Mouse (Mus musculus) stomach, embryonic 15.5 days (tissue): Measurements from ENCODE around the gene Ahdc1. TPM values are rescaled to one million over a fixed set of nuclear protein-coding genes. Genes with fewer than 3 reads are reported as not detected.
"Not testable (repeated sequence)": the region's sequence is repeated elsewhere in the genome, so short reads cannot be mapped to it uniquely, and the experiment has no call there.

Source experiments
- ATAC-seq: fragments of 200-750 bp; cut with Nextera tagmentation; 2 replicates; pipeline ENCODE4 v1.8.0; 2017; ENCODE audit warnings: low read depth, moderate number of reproducible peaks, moderate TSS enrichment; ENCODE audit not compliant: insufficient read depth, low FRiP score
- H3K27ac ChIP-seq: fragments of 300-500 bp; sonication (generic); 2 replicates; pipeline ENCODE4 v1.5.1; 2015; ENCODE audit warnings: mild to moderate bottlenecking, inconsistent platforms
- H3K27me3 ChIP-seq: fragments of 300-500 bp; sonication (generic); replicated peaks from 2 replicates; pipeline ENCODE4 v1.6.1; 2015; ENCODE audit warnings: inconsistent platforms
- H3K36me3 ChIP-seq: fragments of 300-500 bp; sonication (generic); 2 replicates; pipeline ENCODE4 v1.6.1; 2015; ENCODE audit warnings: inconsistent platforms
- H3K4me1 ChIP-seq: fragments of 300-500 bp; sonication (generic); 2 replicates; pipeline ENCODE4 v1.6.1; 2015; ENCODE audit warnings: inconsistent platforms
- H3K4me2 ChIP-seq: fragments of 300-500 bp; sonication (generic); 2 replicates; pipeline ENCODE4 v1.6.1; 2015; ENCODE audit warnings: mild to moderate bottlenecking, inconsistent platforms
- H3K4me3 ChIP-seq: fragments of 300-500 bp; sonication (generic); replicated peaks from 2 replicates; pipeline ENCODE4 v1.5.1; 2015; ENCODE audit warnings: inconsistent platforms
- H3K9ac ChIP-seq: fragments of 300-500 bp; sonication (generic); 2 replicates; pipeline ENCODE4 v1.6.1; 2015; ENCODE audit warnings: inconsistent platforms
- H3K9me3 ChIP-seq: fragments of 300-500 bp; sonication (generic); 2 replicates; pipeline ENCODE4 v1.6.1; 2016; ENCODE audit warnings: inconsistent platforms
- WGBS: fragments of 180-500 bp; shearing (Covaris S2); methylation state at CpG from one replicate; pipeline ENCODE4 v1.1.7; 2015; 5-methylcytosine and 5-hydroxymethylcytosine counted together
- polyA plus RNA-seq: library from polyadenylated mRNA; unstranded; fragments of >200 nt; fragmentation: Nextera tagmentation; extraction: Ambion mirVana; gene quantifications from 2 replicates; pipeline ENCODE4 v1.2.1, GENCODE M21; 2015

The Ahdc1 gene
- polyA plus RNA-seq, 1 experiment from 2014 or later, result 9.3 TPM

- H3K9ac ChIP-seq, result no peak overlapping the region; the same call in 1 of the 2 replicates
- peak overlapping the region; percentile 94 for H3K27ac ChIP-seq
- H3K36me3 ChIP-seq, result no peaks in the 10 kb centered on the region
- no peaks in the 10 kb centered on the region for H3K27me3 ChIP-seq
- peaks cover 92% of the 10 kb centered on the region for H3K4me1 ChIP-seq
- no peak overlapping the region for H3K4me3 ChIP-seq
- H3K9me3 ChIP-seq, result no peaks in the 10 kb centered on the region
- no peak for ATAC-seq
- WGBS, result 26% methylated on average over 8 of the region's 8 CpGs
- peak overlapping the region; percentile 32 for H3K4me2 ChIP-seq
These were observed 79.2 kb downstream of the Ahdc1 start for GRCm38 (mm10) chr4:133090276-133090719.

- no peaks in the 10 kb centered on the region for H3K36me3 ChIP-seq
- ATAC-seq, result peak; percentile 19; the same call in 1 of the 2 replicates
- 0 out of 2 replicates have a peak overlapping the region, but pooled peaks have one; percentile 23 for H3K9ac ChIP-seq
- WGBS, result 15% methylated on average over 18 of the region's 18 CpGs
- peak overlapping the region; percentile 94 for H3K27ac ChIP-seq
- no peak overlapping the region for H3K4me3 ChIP-seq
- H3K9me3 ChIP-seq, result no peaks in the 10 kb centered on the region
- H3K27me3 ChIP-seq, result no peaks in the 10 kb centered on the region
- peak overlapping the region; percentile 32 for H3K4me2 ChIP-seq
- H3K4me1 ChIP-seq, result peaks cover 92% of the 10 kb centered on the region
These were observed 79.8 kb downstream of the Ahdc1 start for GRCm38 (mm10) chr4:133090720-133091458.

- ATAC-seq, result no peak
- no peaks in the 10 kb centered on the region for H3K36me3 ChIP-seq
- H3K4me2 ChIP-seq, result no peak overlapping the region
- no peaks in the 10 kb centered on the region for H3K27me3 ChIP-seq
- no peaks in the 10 kb centered on the region for H3K9me3 ChIP-seq
- H3K27ac ChIP-seq, result peak overlapping the region; percentile 94
- 57% methylated on average over 4 of the region's 4 CpGs for WGBS
- no peak overlapping the region for H3K4me3 ChIP-seq
- no peak overlapping the region for H3K9ac ChIP-seq
- H3K4me1 ChIP-seq, result peaks cover 87% of the 10 kb centered on the region
These were observed 80.4 kb downstream of the Ahdc1 start for GRCm38 (mm10) chr4:133091459-133091785.

- peaks cover 76% of the 10 kb centered on the region for H3K4me1 ChIP-seq
- H3K9me3 ChIP-seq, result no peaks in the 10 kb centered on the region
- H3K4me2 ChIP-seq, result peak overlapping the region; percentile 46
- no peaks in the 10 kb centered on the region for H3K27me3 ChIP-seq
- H3K9ac ChIP-seq, result peak overlapping the region; percentile 11; the same call in 1 of the 2 replicates
- peak; percentile 31; the same call in 1 of the 2 replicates for ATAC-seq
- 0 out of 2 replicates have a peak overlapping the region, but pooled peaks have one; percentile 4 for H3K4me3 ChIP-seq
- H3K27ac ChIP-seq, result peak overlapping the region; percentile 94
- WGBS, result 7% methylated on average over 18 of the region's 18 CpGs
- H3K36me3 ChIP-seq, result no peaks in the 10 kb centered on the region
These were observed 81.4 kb downstream of the Ahdc1 start for GRCm38 (mm10) chr4:133092453-133092901.

GRCm38 (mm10) chr4:133093056-133093455 lies 82.0 kb downstream of the Ahdc1 start:
- no peak for ATAC-seq
- Histone ChIP-seq H3K4me3 (no peak overlapping the region), H3K9ac (no peak overlapping the region), H3K4me2 (no peak overlapping the region), H3K27ac (peak overlapping the region; percentile 94), H3K36me3 (no peaks in the 10 kb centered on the region), H3K9me3 (no peaks in the 10 kb centered on the region), H3K27me3 (no peaks in the 10 kb centered on the region), H3K4me1 (peaks cover 70% of the 10 kb centered on the region)
- WGBS, result 65% methylated on average over 6 of the region's 6 CpGs

- Histone ChIP-seq H3K36me3 (no peaks in the 10 kb centered on the region), H3K9me3 (no peaks in the 10 kb centered on the region), H3K27me3 (no peaks in the 10 kb centered on the region), H3K4me1 (peaks cover 69% of the 10 kb centered on the region), H3K4me2 (no peak overlapping the region), H3K27ac (peak overlapping the region; percentile 94), H3K9ac (no peak overlapping the region), H3K4me3 (no peak overlapping the region)
- ATAC-seq, result no peak
- WGBS, result 20% methylated on average over 6 of the region's 6 CpGs
These were observed 82.5 kb downstream of the Ahdc1 start for GRCm38 (mm10) chr4:133093481-133094033.

GRCm38 (mm10) chr4:133094255-133094654 lies 83.2 kb downstream of the Ahdc1 start:
- WGBS, result 33% methylated on average over 1 of the region's 1 CpGs
- H3K27me3 ChIP-seq, result no peaks in the 10 kb centered on the region
- no peak for ATAC-seq
- no peak overlapping the region for H3K4me3 ChIP-seq
- H3K27ac ChIP-seq, result peak overlapping the region; percentile 94
- H3K4me1 ChIP-seq, result peaks cover 63% of the 10 kb centered on the region
- no peak overlapping the region for H3K9ac ChIP-seq
- H3K9me3 ChIP-seq, result no peaks in the 10 kb centered on the region
- H3K4me2 ChIP-seq, result no peak overlapping the region
- no peaks in the 10 kb centered on the region for H3K36me3 ChIP-seq

- no peak overlapping the region; the same call in 1 of the 2 replicates for H3K9ac ChIP-seq
- H3K27ac ChIP-seq, result peak overlapping the region; percentile 94
- WGBS, result 42% methylated on average over 16 of the region's 16 CpGs
- H3K27me3 ChIP-seq, result no peaks in the 10 kb centered on the region
- no peaks in the 10 kb centered on the region for H3K9me3 ChIP-seq
- H3K4me3 ChIP-seq, result peak overlapping the region; percentile 11
- peak; percentile 48 for ATAC-seq
- H3K4me1 ChIP-seq, result peaks cover 55% of the 10 kb centered on the region
- H3K36me3 ChIP-seq, result no peaks in the 10 kb centered on the region
- peak overlapping the region; percentile 40 for H3K4me2 ChIP-seq
These were observed 84.1 kb downstream of the Ahdc1 start for GRCm38 (mm10) chr4:133094936-133095733.

- ATAC-seq, result 0 out of 2 replicates have a peak, but pooled peaks have one; percentile 9
- H3K9ac ChIP-seq, result not testable (repeated sequence)
These were observed 84.6 kb downstream of the Ahdc1 start for GRCm38 (mm10) chr4:133095734-133096065.

GRCm38 (mm10) chr4:133096671-133097070 lies 85.6 kb downstream of the Ahdc1 start:
- ATAC-seq, H3K9me3 ChIP-seq, H3K9ac ChIP-seq, H3K27ac ChIP-seq, H3K27me3 ChIP-seq, H3K36me3 ChIP-seq, H3K4me2 ChIP-seq: not testable (repeated sequence)
- H3K4me3 ChIP-seq, result peak overlapping the region; percentile 31; the same call in 1 of the 2 replicates
- under 1% methylated on average over 15 of the region's 26 CpGs for WGBS
- H3K4me1 ChIP-seq, result peaks cover 41% of the 10 kb centered on the region

More at GRCm38 (mm10) chr4:133095734-133096065, 84.6 kb downstream of the Ahdc1 start:
- Histone ChIP-seq H3K4me2 (peak overlapping the region; percentile 40), H3K4me1 (peaks cover 50% of the 10 kb centered on the region), H3K4me3 (peak overlapping the region; percentile 11; the same call in 1 of the 2 replicates), H3K27ac (peak overlapping the region; percentile 94)
- WGBS, result 25% methylated on average over 3 of the region's 3 CpGs
- H3K9me3 ChIP-seq, H3K27me3 ChIP-seq, H3K36me3 ChIP-seq: not testable (repeated sequence)

GRCm38 (mm10) chr4:133101751-133102150 lies 90.7 kb downstream of the Ahdc1 start:
- Histone ChIP-seq H3K4me2 (no peak overlapping the region), H3K27me3 (no peaks in the 10 kb centered on the region), H3K27ac (no peak overlapping the region), H3K4me1 (peaks cover 21% of the 10 kb centered on the region), H3K9ac (no peak overlapping the region), H3K4me3 (no peak overlapping the region), H3K9me3 (no peaks in the 10 kb centered on the region), H3K36me3 (no peaks in the 10 kb centered on the region)
- 80% methylated on average over 9 of the region's 9 CpGs for WGBS
- no peak for ATAC-seq
